Mouse (Mus musculus): ENCODE results near the gene Cyp4f18.

DNA sequence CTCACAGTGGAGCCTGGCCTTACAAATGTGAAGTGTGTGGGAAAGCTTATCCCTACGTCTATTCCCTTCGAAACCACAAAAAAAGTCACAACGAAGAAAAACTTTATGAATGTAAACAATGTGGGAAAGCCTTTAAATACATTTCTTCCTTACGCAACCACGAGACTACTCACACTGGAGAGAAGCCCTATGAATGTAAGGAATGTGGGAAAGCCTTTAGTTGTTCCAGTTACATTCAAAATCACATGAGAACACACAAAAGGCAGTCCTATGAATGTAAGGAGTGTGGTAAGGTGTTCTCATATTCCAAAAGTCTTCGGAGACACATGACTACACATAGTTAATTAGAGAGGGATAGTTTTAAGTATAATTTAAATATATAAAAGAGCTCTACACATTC is 40.8 kb downstream of the Cyp4f18 start:
- no peak for TF ChIP-seq CTCF (conservative IDR thresholded peaks at IDR 0.05; ENCODE audit: low read length)
- TF ChIP-seq NANOG (IDR thresholded peaks at IDR 0.05; ENCODE audit: borderline replicate concordance, low read length): no peak

Data from E14TG2a.4 (cell line).